Mouse (Mus musculus): Measurements from ENCODE around the gene Sec31a.

DNA sequence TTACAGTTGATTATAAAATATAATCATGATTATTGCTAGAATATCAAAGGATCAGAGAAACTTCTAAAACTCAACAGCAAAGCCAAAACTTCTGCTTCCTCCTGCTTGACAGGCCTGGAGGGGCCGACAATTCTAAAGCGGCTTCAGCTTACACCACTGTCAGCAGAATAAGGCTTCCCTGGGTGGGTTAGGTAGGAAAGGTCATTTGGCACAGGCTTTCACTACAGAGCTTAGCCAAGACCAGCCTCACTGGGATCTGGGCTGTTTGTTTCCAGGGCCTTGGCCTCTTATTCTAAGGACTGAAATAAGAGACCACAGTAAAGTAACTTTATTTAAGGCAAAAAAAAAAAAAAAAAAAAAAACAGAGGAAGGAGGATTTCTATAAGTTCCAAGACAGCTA, 49.0 kb downstream of the Sec31a start:
- TF ChIP-seq EP300 (IDR thresholded peaks at IDR 0.05; ENCODE audit: low read depth): no peak
- TF ChIP-seq CTCF (IDR thresholded peaks at IDR 0.05; ENCODE audit: low read depth): no peak

All from liver, embryonic 14.5 days (tissue).